Mouse (Mus musculus) lung, embryonic 16.5 days (tissue): Measurements from ENCODE around the gene Adora3. TPM values are rescaled to one million over a fixed set of nuclear protein-coding genes. Genes with fewer than 3 reads are reported as not detected.

ENCODE experiments used
- ATAC-seq: fragments of 200-750 bp; cut with Nextera tagmentation; 2 replicates; pipeline ENCODE4 v1.8.0; 2017; ENCODE audit warnings: low read depth, mild to moderate bottlenecking, moderate library complexity
- H3K27ac ChIP-seq: fragments of 300-500 bp; sonication (generic); 2 replicates; pipeline ENCODE4 v1.5.1; 2014; ENCODE audit warnings: mild to moderate bottlenecking, control low read depth, low read length
- H3K27me3 ChIP-seq: fragments of 300-500 bp; sonication (generic); 2 replicates; pipeline ENCODE4 v1.6.1; 2014; ENCODE audit warnings: low read depth, low read length, mixed read lengths; ENCODE audit not compliant: control insufficient read depth, insufficient read depth
- H3K36me3 ChIP-seq: fragments of 300-500 bp; sonication (generic); 2 replicates; pipeline ENCODE4 v1.6.1; 2014; ENCODE audit warnings: low read length; ENCODE audit not compliant: control insufficient read depth, insufficient read depth
- H3K4me1 ChIP-seq: fragments of 300-500 bp; sonication (generic); replicated peaks from 2 replicates; pipeline ENCODE4 v1.6.1; 2014; ENCODE audit warnings: low read length, mixed read lengths; ENCODE audit not compliant: control insufficient read depth, insufficient read depth
- H3K4me2 ChIP-seq: fragments of 300-500 bp; sonication (generic); 2 replicates; pipeline ENCODE4 v1.6.1; 2014; ENCODE audit warnings: low read depth, low read length, control low read depth
- H3K4me3 ChIP-seq: fragments of 300-500 bp; sonication (generic); 2 replicates; pipeline ENCODE4 v1.5.1; 2014; ENCODE audit warnings: mild to moderate bottlenecking, low read length, control low read depth
- H3K9ac ChIP-seq: fragments of 300-500 bp; sonication (generic); 2 replicates; pipeline ENCODE4 v1.6.1; 2014; ENCODE audit warnings: low read length, control low read depth
- H3K9me3 ChIP-seq: fragments of 300-500 bp; sonication (generic); 2 replicates; pipeline ENCODE4 v1.6.1; 2016; ENCODE audit warnings: low read length; ENCODE audit not compliant: control insufficient read depth
- WGBS: fragments of 180-500 bp; shearing (Covaris S2); extraction: QIAGEN DNeasy Blood & Tissue Kit; methylation state at CpG from one replicate; pipeline ENCODE4 v1.1.7; 2014; 5-methylcytosine and 5-hydroxymethylcytosine counted together
- polyA plus RNA-seq: library from polyadenylated mRNA; unstranded; fragments of >200 nt; fragmentation: Nextera tagmentation; extraction: Ambion mirVana; gene quantifications from 2 replicates; pipeline ENCODE4 v1.2.1, GENCODE M21; 2015

Adora3 gene
- polyA plus RNA-seq, 1 experiment from 2014 or later, result 0.45 TPM

DNA sequence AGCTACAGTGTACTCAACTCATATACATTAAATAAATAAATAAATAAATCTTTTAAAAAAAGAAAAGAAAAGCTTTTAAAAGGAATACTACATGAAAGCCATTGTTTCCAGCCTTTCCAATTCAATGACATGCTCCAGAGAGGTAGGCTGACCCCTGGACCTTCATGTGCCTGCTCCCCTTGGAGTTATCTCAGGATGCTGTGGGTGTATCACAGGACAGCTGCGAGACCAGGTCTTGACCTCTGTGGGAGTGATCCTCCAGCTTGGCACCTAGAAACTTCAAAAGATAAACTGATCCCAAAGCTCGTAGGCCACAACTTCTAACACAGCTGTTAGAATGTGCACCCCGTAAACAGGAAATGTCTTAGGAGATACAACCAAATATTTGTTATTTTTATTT lies 32.0 kb upstream of the Adora3 start:
- no peaks in the 10 kb centered on the region for H3K4me1 ChIP-seq
- no peak overlapping the region for H3K27ac ChIP-seq
- H3K9me3 ChIP-seq, result no peaks in the 10 kb centered on the region
- no peak overlapping the region for H3K4me3 ChIP-seq
- no peaks in the 10 kb centered on the region for H3K36me3 ChIP-seq
- no peak for ATAC-seq
- no peaks in the 10 kb centered on the region for H3K27me3 ChIP-seq
- 56% methylated on average over 3 of the region's 3 CpGs for WGBS
- no peak overlapping the region for H3K4me2 ChIP-seq
- no peak overlapping the region for H3K9ac ChIP-seq

- Histone ChIP-seq H3K27me3 (no peaks in the 10 kb centered on the region), H3K9me3 (no peaks in the 10 kb centered on the region), H3K9ac (no peak overlapping the region), H3K4me3 (no peak overlapping the region), H3K4me2 (no peak overlapping the region), H3K4me1 (no peaks in the 10 kb centered on the region), H3K27ac (no peak overlapping the region), H3K36me3 (no peaks in the 10 kb centered on the region)
- WGBS, result 80% methylated on average over 4 of the region's 4 CpGs
- no peak for ATAC-seq
Observed at GRCm38 (mm10) chr3:105839836-105840235, 30.8 kb upstream of the Adora3 start.

- Histone ChIP-seq H3K27me3 (no peaks in the 10 kb centered on the region), H3K4me3 (no peak overlapping the region), H3K27ac (peak overlapping the region; percentile 36; the same call in 1 of the 2 replicates), H3K36me3 (no peaks in the 10 kb centered on the region), H3K4me2 (no peak overlapping the region), H3K4me1 (peaks cover 7% of the 10 kb centered on the region), H3K9me3 (no peaks in the 10 kb centered on the region), H3K9ac (no peak overlapping the region)
- WGBS, result 34% methylated on average over 7 of the region's 7 CpGs
- peak; percentile 82 for ATAC-seq
Observed at GRCm38 (mm10) chr3:105846294-105847069, 24.2 kb upstream of the Adora3 start.

DNA sequence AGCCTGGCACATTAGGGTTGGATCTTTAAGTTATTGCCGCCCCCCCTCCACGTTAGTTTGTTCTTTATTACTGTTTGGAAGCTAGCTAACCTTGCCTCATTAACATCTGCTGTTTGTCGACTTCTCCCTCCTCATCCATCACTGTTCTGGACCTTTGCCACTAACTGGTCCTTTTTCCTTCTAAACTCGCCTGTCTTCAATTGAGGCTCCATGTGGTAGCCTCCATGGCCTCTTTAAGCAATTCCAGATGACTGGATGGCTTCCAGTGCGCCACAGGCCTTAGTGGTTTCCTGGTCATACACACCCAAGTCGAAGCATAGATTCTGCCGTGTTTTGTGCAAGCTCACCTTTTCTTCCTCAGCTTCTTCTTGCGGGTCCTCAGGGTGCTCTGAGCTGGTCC lies 16.9 kb upstream of the Adora3 start:
- no peak for ATAC-seq

GRCm38 (mm10) chr3:105854786-105855185 lies 15.9 kb upstream of the Adora3 start:
- H3K9ac ChIP-seq, result no peak overlapping the region
- no peak overlapping the region for H3K4me2 ChIP-seq
- 80% methylated on average over 4 of the region's 4 CpGs for WGBS
- H3K4me1 ChIP-seq, result peaks cover 2% of the 10 kb centered on the region; the same call in 1 of the 2 replicates
- no peaks in the 10 kb centered on the region for H3K27me3 ChIP-seq
- no peak for ATAC-seq
- no peaks in the 10 kb centered on the region for H3K36me3 ChIP-seq
- H3K27ac ChIP-seq, result no peak overlapping the region
- no peaks in the 10 kb centered on the region for H3K9me3 ChIP-seq
- H3K4me3 ChIP-seq, result no peak overlapping the region

More for the DNA sequence above, 16.9 kb upstream of the Adora3 start:
- no peaks in the 10 kb centered on the region for H3K27me3 ChIP-seq
- peaks cover 2% of the 10 kb centered on the region; the same call in 1 of the 2 replicates for H3K4me1 ChIP-seq
- H3K27ac ChIP-seq, result no peak overlapping the region
- H3K4me2 ChIP-seq, result no peak overlapping the region
- H3K9me3 ChIP-seq, result no peaks in the 10 kb centered on the region
- WGBS, result 50% methylated on average over 8 of the region's 8 CpGs
- H3K9ac ChIP-seq, result no peak overlapping the region
- no peaks in the 10 kb centered on the region for H3K36me3 ChIP-seq
- H3K4me3 ChIP-seq, result no peak overlapping the region

- ATAC-seq, result no peak
- WGBS, result 62% methylated on average over 5 of the region's 5 CpGs
Observed at GRCm38 (mm10) chr3:105857513-105857912, 13.1 kb upstream of the Adora3 start.

GRCm38 (mm10) chr3:105861747-105862366 lies 8.8 kb upstream of the Adora3 start:
- Histone ChIP-seq H3K36me3 (no peaks in the 10 kb centered on the region), H3K27me3 (no peaks in the 10 kb centered on the region), H3K9ac (no peak overlapping the region), H3K27ac (no peak overlapping the region), H3K4me3 (no peak overlapping the region), H3K4me1 (peaks cover 6% of the 10 kb centered on the region), H3K4me2 (no peak overlapping the region), H3K9me3 (no peaks in the 10 kb centered on the region)
- WGBS, result 39% methylated on average over 7 of the region's 7 CpGs
- ATAC-seq, result 0 out of 2 replicates have a peak, but pooled peaks have one; percentile 38

More at GRCm38 (mm10) chr3:105857513-105857912, 13.1 kb upstream of the Adora3 start:
- Histone ChIP-seq H3K4me2 (no peak overlapping the region), H3K27ac (no peak overlapping the region), H3K27me3 (no peaks in the 10 kb centered on the region), H3K4me1 (peaks cover 2% of the 10 kb centered on the region; the same call in 1 of the 2 replicates), H3K9ac (no peak overlapping the region), H3K9me3 (no peaks in the 10 kb centered on the region), H3K4me3 (no peak overlapping the region), H3K36me3 (no peaks in the 10 kb centered on the region)

GRCm38 (mm10) chr3:105864123-105864522 lies 6.5 kb upstream of the Adora3 start:
- Histone ChIP-seq H3K4me3 (no peak overlapping the region), H3K9ac (no peak overlapping the region), H3K9me3 (no peaks in the 10 kb centered on the region), H3K4me2 (no peak overlapping the region), H3K27ac (no peak overlapping the region), H3K36me3 (no peaks in the 10 kb centered on the region), H3K27me3 (no peaks in the 10 kb centered on the region), H3K4me1 (peaks cover 15% of the 10 kb centered on the region)
- 50% methylated on average over 1 of the region's 1 CpGs for WGBS
- no peak for ATAC-seq

- no peaks in the 10 kb centered on the region for H3K27me3 ChIP-seq
- H3K36me3 ChIP-seq, result no peaks in the 10 kb centered on the region
- 47% methylated on average over 9 of the region's 9 CpGs for WGBS
- H3K4me1 ChIP-seq, result peaks cover 15% of the 10 kb centered on the region
- ATAC-seq, result no peak
- H3K9me3 ChIP-seq, result no peaks in the 10 kb centered on the region
- H3K9ac ChIP-seq, result no peak overlapping the region
- no peak overlapping the region for H3K27ac ChIP-seq
- no peak overlapping the region for H3K4me2 ChIP-seq
- no peak overlapping the region for H3K4me3 ChIP-seq
Observed at GRCm38 (mm10) chr3:105865122-105865521, 5.5 kb upstream of the Adora3 start.
